36 mouse cellular contexts compared by ENCODE assay signal in the genomic region with DNA sequence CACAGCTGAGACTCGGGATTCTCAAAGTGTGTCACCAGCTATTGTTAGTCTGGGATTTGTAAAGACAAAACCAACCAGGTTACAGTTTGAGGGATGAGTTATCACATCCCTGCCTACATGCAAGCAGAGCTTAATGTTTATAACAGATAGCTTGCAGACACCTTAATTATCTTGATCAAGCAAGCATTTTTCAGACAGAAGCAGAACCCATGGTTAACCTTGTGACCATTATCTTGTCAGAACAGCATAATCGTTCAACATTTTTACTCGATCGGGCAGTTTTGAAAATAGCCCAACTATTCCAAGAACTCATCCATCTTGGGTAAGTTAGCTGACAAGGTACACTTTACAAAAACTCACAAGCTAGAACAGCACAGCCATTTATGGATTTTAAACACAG. TPM values are rescaled to one million over a fixed set of nuclear protein-coding genes. Genes with fewer than 3 reads are reported as not detected.
A peak's percentile ranks its signal among the peaks of the same experiment; 100 is the strongest.
DNase-seq lines count a peak whose midpoint lies in the region; ATAC-seq and TF ChIP-seq lines count a peak whose summit lies in the region.
"Had no signal": no experiment of that assay in that cellular context is flagged by ENCODE, and none has a peak within 500 bp of the region (broad histone marks: within the 10 kb centered on the region; RNA-seq: fewer than 3 reads in every experiment).

No protein-coding gene starts in this region.

- no peaks in the 10 kb centered on the region for H3K27me3 ChIP-seq in G1E (ENCODE audit: insufficient read depth, low read length)
- H3K27me3 ChIP-seq in liver, embryonic 12.5 days (replicated peaks): 0 out of 2 replicates have a peak, but pooled peaks cover 10% of the 10 kb centered on the region
- no peaks in the 10 kb centered on the region for H3K27me3 ChIP-seq in liver, postnatal 0 days (ENCODE audit: insufficient read depth, low read length)
- no peaks in the 10 kb centered on the region for H3K27me3 ChIP-seq in hindbrain, embryonic 10.5 days (ENCODE audit: insufficient read depth, poor library complexity, severe bottlenecking)
- H3K27me3 ChIP-seq: hindbrain, embryonic 13.5 days; neural tube, embryonic 15.5 days; stomach, embryonic 15.5 days had no signal

- H3K9ac ChIP-seq in liver, embryonic 12.5 days: 0 out of 2 replicates have a peak overlapping the region, but pooled peaks have one; percentile 2
- no peak overlapping the region for H3K9ac ChIP-seq in liver, postnatal 0 days (replicated peaks)
- H3K9ac ChIP-seq: heart, embryonic 15.5 days; hindbrain, embryonic 13.5 days; neural tube, embryonic 15.5 days; stomach, embryonic 15.5 days had no signal

- peak; percentile 81; the same call in 1 of the 2 replicates for TF ChIP-seq EP300 in liver, postnatal 0 days (IDR thresholded peaks at IDR 0.05; ENCODE audit: low read depth)

- no peak for DNase-seq in layer of hippocampus, adult 2 months (ENCODE audit: low spot score in 2 of 2)
- no peak for DNase-seq in layer of hippocampus, adult 11-12 months (ENCODE audit: low spot score)
- peak; percentile 33 for DNase-seq in G1E (ENCODE audit: low spot score)
- no peak for DNase-seq in liver, postnatal 0 days
- no peak for DNase-seq in hindbrain, embryonic 10.5 days (ENCODE audit: low spot score)
- DNase-seq in adrenal gland, adult (ENCODE audit: inconsistent age in 2 of 2, low spot score in 1 of 2): no peak
- no peak for DNase-seq in heart, postnatal 4 days
- DNase-seq: adrenal gland, adult 2 months; adrenal gland, postnatal 36 days; cerebellum, adult 11 months; cerebellum, adult 9-10 months; cerebellum, postnatal 36 days; gastrocnemius, postnatal 14 days; kidney, adult 8-10 months; kidney, postnatal 4 days; lung, postnatal 4 days; right cerebral cortex, postnatal 25 days; thymus, postnatal 14 days had no signal

- peak; percentile 70 for ATAC-seq in G1E (ENCODE audit: extremely low read depth, insufficient number of reproducible peaks, low FRiP score, poor library complexity, severe bottlenecking)
- peak; percentile 80 for ATAC-seq in liver, embryonic 12.5 days
- peak; percentile 27; the same call in 1 of the 2 replicates for ATAC-seq in liver, postnatal 0 days
- ATAC-seq: forebrain, embryonic 14.5 days; intestine, embryonic 16.5 days; lung, postnatal 0 days had no signal

- H3K4me3 ChIP-seq in layer of hippocampus, adult 2 months: no peak overlapping the region
- H3K4me3 ChIP-seq in G1E (ENCODE audit: low read depth, low read length): no peak overlapping the region; the same call in 1 of the 2 replicates
- no peak overlapping the region for H3K4me3 ChIP-seq in liver, embryonic 12.5 days
- no peak overlapping the region for H3K4me3 ChIP-seq in liver, postnatal 0 days (ENCODE audit: low read depth, low read length)
- no peak overlapping the region for H3K4me3 ChIP-seq in hindbrain, embryonic 10.5 days
- H3K4me3 ChIP-seq: heart, embryonic 15.5 days; hindbrain, embryonic 13.5 days; neural tube, embryonic 15.5 days; stomach, embryonic 15.5 days had no signal

- peaks cover 21% of the 10 kb centered on the region for H3K36me3 ChIP-seq in G1E (replicated peaks)
- H3K36me3 ChIP-seq in liver, embryonic 12.5 days: no peaks in the 10 kb centered on the region
- no peaks in the 10 kb centered on the region for H3K36me3 ChIP-seq in liver, postnatal 0 days (replicated peaks; ENCODE audit: insufficient read depth, low read length)
- H3K36me3 ChIP-seq in hindbrain, embryonic 10.5 days: no peaks in the 10 kb centered on the region
- H3K36me3 ChIP-seq: heart, embryonic 15.5 days; hindbrain, embryonic 13.5 days; neural tube, embryonic 15.5 days; stomach, embryonic 15.5 days had no signal

- peaks cover 98% of the 10 kb centered on the region for H3K4me1 ChIP-seq in G1E (ENCODE audit: insufficient read depth, low read depth, low read length)
- H3K4me1 ChIP-seq in liver, embryonic 12.5 days: peaks cover 19% of the 10 kb centered on the region
- H3K4me1 ChIP-seq in liver, postnatal 0 days (ENCODE audit: insufficient read depth): no peaks in the 10 kb centered on the region
- peaks cover 13% of the 10 kb centered on the region; the same call in 1 of the 2 replicates for H3K4me1 ChIP-seq in hindbrain, embryonic 10.5 days (replicated peaks)
- H3K4me1 ChIP-seq: heart, embryonic 15.5 days; neural tube, embryonic 15.5 days; stomach, embryonic 15.5 days had no signal

- no peak for TF ChIP-seq CTCF in layer of hippocampus, adult 2 months (conservative IDR thresholded peaks at IDR 0.05)
- TF ChIP-seq CTCF in G1E (IDR thresholded peaks at IDR 0.05; ENCODE audit: low read depth, low read length): no peak
- no peak for TF ChIP-seq CTCF in liver, postnatal 0 days (IDR thresholded peaks at IDR 0.05; ENCODE audit: low read depth)

- H3K27ac ChIP-seq in layer of hippocampus, adult 2 months: 0 out of 2 replicates have a peak overlapping the region, but pooled peaks have one; percentile 47
- H3K27ac ChIP-seq in liver, embryonic 12.5 days: no peak overlapping the region
- no peak overlapping the region for H3K27ac ChIP-seq in liver, postnatal 0 days (ENCODE audit: low read depth)
- no peak overlapping the region; the same call in 1 of the 2 replicates for H3K27ac ChIP-seq in hindbrain, embryonic 10.5 days
- H3K27ac ChIP-seq: heart, embryonic 15.5 days; hindbrain, embryonic 13.5 days; kidney, postnatal 0 days; neural tube, embryonic 15.5 days; stomach, embryonic 15.5 days had no signal

- no peaks in the 10 kb centered on the region for H3K9me3 ChIP-seq in G1E (replicated peaks)
- no peaks in the 10 kb centered on the region for H3K9me3 ChIP-seq in liver, embryonic 12.5 days (replicated peaks)
- no peaks in the 10 kb centered on the region for H3K9me3 ChIP-seq in liver, postnatal 0 days (ENCODE audit: low read length)
- no peaks in the 10 kb centered on the region for H3K9me3 ChIP-seq in hindbrain, embryonic 10.5 days
- H3K9me3 ChIP-seq: heart, embryonic 15.5 days; hindbrain, embryonic 13.5 days; neural tube, embryonic 15.5 days; stomach, embryonic 15.5 days had no signal

- 17% methylated on average over 4 of the region's 4 CpGs for WGBS in liver, embryonic 12.5 days (ENCODE audit: insufficient replicate concordance)
- 61% methylated on average over 4 of the region's 4 CpGs for WGBS in liver, postnatal 0 days (ENCODE audit: insufficient replicate concordance)
- WGBS in hindbrain, embryonic 10.5 days: 80% methylated on average over 4 of the region's 4 CpGs

- no peak overlapping the region for H3K4me2 ChIP-seq in liver, embryonic 12.5 days
- no peak overlapping the region for H3K4me2 ChIP-seq in liver, postnatal 0 days (ENCODE audit: low read depth, low read length)
- H3K4me2 ChIP-seq: heart, embryonic 15.5 days; hindbrain, embryonic 13.5 days; neural tube, embryonic 15.5 days; stomach, embryonic 15.5 days had no signal

RNA-seq across cellular contexts. Expression of a gene that starts 5.8 kb away (rescaled TPM):
- under 1 TPM in 1 of 2 experiments, not detected in 1; 0.12 TPM for total RNA-seq in layer of hippocampus, adult 2 months (2021)
- total RNA-seq in G1E (2014; fragmentation: Nextera tagmentation) (393 and 534 TPM in 2 replicates), G1E (2017) (60.3 and 62.5 TPM in 2 replicates)
- 5.2 and 5.9 TPM in 2 replicates for polyA plus RNA-seq in G1E (2012)
- polyA plus RNA-seq in liver, embryonic 12.5 days (2016; fragmentation: Nextera tagmentation; extraction: Ambion mirVana): not detected in 2 replicates
- not detected in 2 replicates for polyA plus RNA-seq in liver, postnatal 0 days (2015; fragmentation: Nextera tagmentation; extraction: Ambion mirVana)
- 0.05 TPM in 1 of 2 replicates, not detected in the other for polyA plus RNA-seq in hindbrain, embryonic 10.5 days (2016; fragmentation: Nextera tagmentation; extraction: Ambion mirVana)
- not detected for total RNA-seq in heart, postnatal 4 days (2021)
- total RNA-seq: adrenal gland, adult 2 months; adrenal gland, postnatal 36 days; CH12.LX; ES-E14; gastrocnemius, postnatal 14 days; granulocyte monocyte progenitor cell, adult 5-6 weeks; heart, postnatal 25 days; liver, adult 2 months had no signal
- polyA plus RNA-seq: adrenal gland, adult 2 months; C2C12; embryonic facial prominence, embryonic 11.5 days; forebrain, embryonic 14.5 days; heart, embryonic 15.5 days; hindbrain, embryonic 13.5 days; intestine, embryonic 16.5 days; kidney, postnatal 0 days; limb, embryonic 11.5 days; liver, adult 2 months; lung, postnatal 0 days; neural tube, embryonic 15.5 days; stomach, embryonic 15.5 days had no signal

RNA-seq across cellular contexts. Expression of a gene that starts 56.0 kb away (rescaled TPM):
- 100 to 1,000 TPM; 984 to 990 TPM for total RNA-seq in layer of hippocampus, adult 2 months (2021)
- total RNA-seq in G1E (2014; fragmentation: Nextera tagmentation) (350 and 399 TPM in 2 replicates), G1E (2017) (977 and 998 TPM in 2 replicates)
- 153 and 174 TPM in 2 replicates for polyA plus RNA-seq in G1E (2012)
- polyA plus RNA-seq in liver, embryonic 12.5 days (2016; fragmentation: Nextera tagmentation; extraction: Ambion mirVana): 37.8 and 37.9 TPM in 2 replicates
- 19.5 and 20.2 TPM in 2 replicates for polyA plus RNA-seq in liver, postnatal 0 days (2015; fragmentation: Nextera tagmentation; extraction: Ambion mirVana)
- 21.0 and 43.7 TPM in 2 replicates for polyA plus RNA-seq in hindbrain, embryonic 10.5 days (2016; fragmentation: Nextera tagmentation; extraction: Ambion mirVana)
- 10 to 100 TPM; 83.1 to 85.9 TPM for total RNA-seq in heart, postnatal 4 days (2021)

RNA-seq across cellular contexts. Expression of a gene that starts 56.0 kb away (rescaled TPM):
- total RNA-seq in layer of hippocampus, adult 2 months (2021): not detected
- total RNA-seq in G1E (2014; fragmentation: Nextera tagmentation) (not detected in 2 replicates), G1E (2017) (not detected in 2 replicates)
- not detected in 2 replicates for polyA plus RNA-seq in G1E (2012)
- polyA plus RNA-seq in liver, embryonic 12.5 days (2016; fragmentation: Nextera tagmentation; extraction: Ambion mirVana): not detected in 2 replicates
- polyA plus RNA-seq in liver, postnatal 0 days (2015; fragmentation: Nextera tagmentation; extraction: Ambion mirVana): not detected in 2 replicates
- not detected in 2 replicates for polyA plus RNA-seq in hindbrain, embryonic 10.5 days (2016; fragmentation: Nextera tagmentation; extraction: Ambion mirVana)
- total RNA-seq in heart, postnatal 4 days (2021): 1 to 10 TPM in 1 of 2 experiments, not detected in 1; 2.9 TPM
- total RNA-seq: adrenal gland, adult 2 months; CH12.LX; ES-E14; gastrocnemius, postnatal 14 days; granulocyte monocyte progenitor cell, adult 5-6 weeks; left cerebral cortex, adult 18-20 months; liver, adult 2 months had no signal
- polyA plus RNA-seq: adrenal gland, adult 2 months; C2C12; embryonic facial prominence, embryonic 11.5 days; heart, embryonic 15.5 days; hindbrain, embryonic 13.5 days; intestine, embryonic 16.5 days; limb, embryonic 11.5 days; liver, adult 2 months; lung, postnatal 0 days; neural tube, embryonic 15.5 days; stomach, embryonic 15.5 days had no signal

Comparison
In these comparisons a context has a peak if more than half of its experiments do, and no peak if none do; other contexts are left out.
1. ATAC-seq: peak in every context shown above with its lines; median percentile 80 in liver, embryonic 12.5 days; 70 in G1E; 27 in liver, postnatal 0 days.